22 mouse cellular contexts compared by ENCODE assay signal in the genomic region with DNA sequence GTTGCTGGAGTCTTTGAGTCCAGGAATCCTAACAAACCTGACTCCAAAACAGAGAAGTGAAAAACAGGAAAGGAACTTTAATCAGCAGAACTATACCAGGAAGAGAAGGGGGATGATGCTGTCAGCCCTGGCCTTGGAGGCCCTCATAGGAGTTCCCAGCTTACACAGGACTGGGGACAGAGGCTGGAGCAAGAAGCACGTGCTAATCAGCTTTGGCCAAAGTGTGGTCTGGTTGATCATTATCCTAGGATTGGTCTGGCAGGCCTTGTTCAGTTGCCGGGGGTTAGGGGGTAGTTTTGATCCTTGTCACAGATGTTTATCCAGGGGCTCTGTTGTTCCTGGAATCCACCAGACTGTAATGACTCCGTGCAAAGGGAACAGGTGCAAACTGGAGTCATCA. TPM values are rescaled to one million over a fixed set of nuclear protein-coding genes. Genes with fewer than 3 reads are reported as not detected.
A peak's percentile ranks its signal among the peaks of the same experiment; 100 is the strongest.
DNase-seq lines count a peak whose midpoint lies in the region; ATAC-seq and TF ChIP-seq lines count a peak whose summit lies in the region.
"Had no signal": no experiment of that assay in that cellular context is flagged by ENCODE, and none has a peak within 500 bp of the region (broad histone marks: within the 10 kb centered on the region; RNA-seq: fewer than 3 reads in every experiment).

No protein-coding gene starts in this region.

- no peaks in the 10 kb centered on the region for H3K9me3 ChIP-seq in liver, postnatal 0 days (ENCODE audit: low read length)
- no peaks in the 10 kb centered on the region for H3K9me3 ChIP-seq in midbrain, embryonic 16.5 days (replicated peaks; ENCODE audit: control insufficient read depth, low read length, poor library complexity, severe bottlenecking)
- H3K9me3 ChIP-seq: embryonic facial prominence, embryonic 12.5 days; forebrain, embryonic 13.5 days; limb, embryonic 15.5 days had no signal

- DNase-seq in gastrocnemius, adult 2 months = no peak
- DNase-seq in gastrocnemius, adult 18-20 months (ENCODE audit: low spot score) = no peak
- peak; percentile 86 for DNase-seq in kidney, adult 9 months
- DNase-seq in kidney, postnatal 36 days = peak; percentile 75 to 83
- no peak for DNase-seq in liver, postnatal 0 days
- DNase-seq in heart, adult 9 months (ENCODE audit: low spot score in 2 of 2) = no peak
- no peak for DNase-seq in frontal cortex, postnatal 36 days (ENCODE audit: low spot score in 2 of 2)
- DNase-seq: adrenal gland, adult 2 months; cerebellum, adult 9-11 months; gastrocnemius, postnatal 36 days; lung, postnatal 14 days; retina, postnatal 1 day; spleen, adult 18-20 months; thymus, postnatal 4 days had no signal

- peaks cover 32% of the 10 kb centered on the region for H3K27me3 ChIP-seq in liver, postnatal 0 days (ENCODE audit: insufficient read depth, low read length)
- H3K27me3 ChIP-seq in midbrain, embryonic 16.5 days (ENCODE audit: control insufficient read depth, insufficient read depth, low read depth, low read length) = peaks cover 22% of the 10 kb centered on the region

- H3K36me3 ChIP-seq in liver, postnatal 0 days (replicated peaks; ENCODE audit: insufficient read depth, low read length) = no peaks in the 10 kb centered on the region
- H3K36me3 ChIP-seq in midbrain, embryonic 16.5 days (ENCODE audit: control insufficient read depth, insufficient read depth, low read length) = no peaks in the 10 kb centered on the region; the same call in 1 of the 2 replicates
- H3K36me3 ChIP-seq: embryonic facial prominence, embryonic 12.5 days; limb, embryonic 15.5 days had no signal

- no peak overlapping the region for H3K9ac ChIP-seq in liver, postnatal 0 days (replicated peaks)
- H3K9ac ChIP-seq in midbrain, embryonic 16.5 days (ENCODE audit: low read depth, low read length) = no peak overlapping the region
- H3K9ac ChIP-seq: embryonic facial prominence, embryonic 12.5 days; forebrain, embryonic 13.5 days; limb, embryonic 15.5 days had no signal

- H3K4me2 ChIP-seq in liver, postnatal 0 days (ENCODE audit: low read depth, low read length) = no peak overlapping the region
- no peak overlapping the region for H3K4me2 ChIP-seq in midbrain, embryonic 16.5 days (ENCODE audit: low read length)
- H3K4me2 ChIP-seq: embryonic facial prominence, embryonic 12.5 days; forebrain, embryonic 13.5 days; limb, embryonic 15.5 days had no signal

- no peak for TF ChIP-seq CTCF in gastrocnemius, adult 2 months (IDR thresholded peaks at IDR 0.05)
- no peak for TF ChIP-seq CTCF in liver, postnatal 0 days (IDR thresholded peaks at IDR 0.05; ENCODE audit: low read depth)

- no peak for TF ChIP-seq EP300 in liver, postnatal 0 days (IDR thresholded peaks at IDR 0.05; ENCODE audit: low read depth)

- WGBS in liver, postnatal 0 days (ENCODE audit: insufficient replicate concordance) = 25% methylated on average over 3 of the region's 3 CpGs
- WGBS in midbrain, embryonic 16.5 days = 56% methylated on average over 3 of the region's 3 CpGs

- peak overlapping the region; percentile 21; the same call in 1 of the 2 replicates for H3K27ac ChIP-seq in gastrocnemius, adult 2 months
- no peak overlapping the region for H3K27ac ChIP-seq in liver, postnatal 0 days (ENCODE audit: low read depth)
- H3K27ac ChIP-seq in midbrain, embryonic 16.5 days (ENCODE audit: low read length) = no peak overlapping the region
- H3K27ac ChIP-seq: embryonic facial prominence, embryonic 12.5 days; forebrain, embryonic 13.5 days; limb, embryonic 15.5 days had no signal

- H3K4me3 ChIP-seq in gastrocnemius, adult 2 months = no peak overlapping the region
- no peak overlapping the region for H3K4me3 ChIP-seq in liver, postnatal 0 days (ENCODE audit: low read depth, low read length)
- H3K4me3 ChIP-seq in midbrain, embryonic 16.5 days (ENCODE audit: low read depth, low read length) = no peak overlapping the region
- H3K4me3 ChIP-seq: embryonic facial prominence, embryonic 12.5 days; erythroblast, embryonic 14.5 days; forebrain, embryonic 13.5 days; limb, embryonic 15.5 days; megakaryocyte, embryonic 14.5 days had no signal

- ATAC-seq in liver, postnatal 0 days = peak; percentile 66
- no peak for ATAC-seq in midbrain, embryonic 16.5 days
- ATAC-seq: forebrain, embryonic 13.5 days; hindbrain, embryonic 16.5 days had no signal

- peaks cover 24% of the 10 kb centered on the region for H3K4me1 ChIP-seq in liver, postnatal 0 days (ENCODE audit: insufficient read depth)
- H3K4me1 ChIP-seq in midbrain, embryonic 16.5 days (ENCODE audit: control insufficient read depth, insufficient read depth, low read length) = peaks cover 6% of the 10 kb centered on the region; the same call in 1 of the 2 replicates

- intact Hi-C loops in gastrocnemius, adult 2 months (cut with DNase I) = no loop called here

RNA-seq across cellular contexts. Expression of a gene that starts 8.5 kb away (rescaled TPM):
- 10 to 100 TPM; 75.0 to 87.5 TPM for total RNA-seq in gastrocnemius, adult 2 months (2021)
- 10 to 100 TPM; 57.2 to 76.3 TPM for total RNA-seq in gastrocnemius, adult 18-20 months (2021)
- 1.8 and 2.0 TPM in 2 replicates for polyA plus RNA-seq in liver, postnatal 0 days (2015; fragmentation: Nextera tagmentation; extraction: Ambion mirVana)
- 7.4 and 11.6 TPM in 2 replicates for polyA plus RNA-seq in midbrain, embryonic 16.5 days (2015; fragmentation: Nextera tagmentation; extraction: Ambion mirVana)
- polyA plus RNA-seq: erythroblast, embryonic 14.5 days had no signal

RNA-seq across cellular contexts. Expression of a gene that starts 22.8 kb away (rescaled TPM):
- total RNA-seq in gastrocnemius, adult 2 months (2021) = under 1 TPM in 1 of 2 experiments, not detected in 1; 0.67 TPM
- not detected for total RNA-seq in gastrocnemius, adult 18-20 months (2021)
- polyA plus RNA-seq in liver, postnatal 0 days (2015; fragmentation: Nextera tagmentation; extraction: Ambion mirVana) = not detected in 2 replicates
- polyA plus RNA-seq in midbrain, embryonic 16.5 days (2015; fragmentation: Nextera tagmentation; extraction: Ambion mirVana) = 15.1 and 18.5 TPM in 2 replicates
- total RNA-seq: hematopoietic stem cell, adult 5-6 weeks had no signal
- polyA plus RNA-seq: erythroblast, embryonic 14.5 days had no signal

RNA-seq across cellular contexts. Expression of a gene that starts 29.4 kb away (rescaled TPM):
- total RNA-seq in gastrocnemius, adult 2 months (2021) = 10 to 100 TPM; 22.7 to 27.6 TPM
- 10 to 100 TPM; 26.5 to 28.8 TPM for total RNA-seq in gastrocnemius, adult 18-20 months (2021)
- polyA plus RNA-seq in liver, postnatal 0 days (2015; fragmentation: Nextera tagmentation; extraction: Ambion mirVana) = 13.6 and 14.4 TPM in 2 replicates
- 70.6 and 80.8 TPM in 2 replicates for polyA plus RNA-seq in midbrain, embryonic 16.5 days (2015; fragmentation: Nextera tagmentation; extraction: Ambion mirVana)

RNA-seq across cellular contexts. Expression of a gene that starts 29.7 kb away (rescaled TPM):
- under 1 TPM; 0.31 to 0.33 TPM for total RNA-seq in gastrocnemius, adult 2 months (2021)
- total RNA-seq in gastrocnemius, adult 18-20 months (2021) = under 1 TPM; 0.21 to 0.32 TPM
- 2.4 and 2.5 TPM in 2 replicates for polyA plus RNA-seq in liver, postnatal 0 days (2015; fragmentation: Nextera tagmentation; extraction: Ambion mirVana)
- polyA plus RNA-seq in midbrain, embryonic 16.5 days (2015; fragmentation: Nextera tagmentation; extraction: Ambion mirVana) = 2.5 and 3.0 TPM in 2 replicates

Comparison
In these comparisons a context has a peak if more than half of its experiments do, and no peak if none do; other contexts are left out.
1. DNase-seq: peak in kidney, adult 9 months (single experiment) and kidney, postnatal 36 days (2 of 2); none in gastrocnemius, adult 2 months (single experiment), gastrocnemius, adult 18-20 months (single experiment), liver, postnatal 0 days (single experiment), heart, adult 9 months (0 of 2) and frontal cortex, postnatal 36 days (0 of 2).